Mouse (Mus musculus) gastrocnemius, postnatal 10 days (tissue): Measurements from ENCODE around the gene Cdc42se2. TPM values are rescaled to one million over a fixed set of nuclear protein-coding genes. Genes with fewer than 3 reads are reported as not detected.

Experiments used
- DNase-seq: peaks from one replicate; pipeline ENCODE4 v3.0.0; 2021; ENCODE audit warnings: mixed read lengths
- total RNA-seq, 2 experiments: library from RNA; stranded (reverse); gene quantifications; 2 replicates each; pipeline ENCODE4 v1.2.3; 2021

The Cdc42se2 gene
- total RNA-seq, 2 experiments from 2014 or later: 22.1 to 22.5 TPM

- no peak for DNase-seq
Observed at GRCm38 (mm10) chr11:54793173-54793572, 5.7 kb upstream of the Cdc42se2 start.

GRCm38 (mm10) chr11:54791458-54791857 lies 4.0 kb upstream of the Cdc42se2 start:
- no peak for DNase-seq

GRCm38 (mm10) chr11:54786858-54787487 lies 502 bp downstream of the Cdc42se2 start:
- peak; percentile 62 for DNase-seq

- DNase-seq: no peak
Observed at GRCm38 (mm10) chr11:54785566-54785965, 1.9 kb downstream of the Cdc42se2 start.

GRCm38 (mm10) chr11:54784436-54784835 lies 3.0 kb downstream of the Cdc42se2 start:
- DNase-seq: no peak

- no peak for DNase-seq
Observed at GRCm38 (mm10) chr11:54782253-54782652, 5.2 kb downstream of the Cdc42se2 start.

GRCm38 (mm10) chr11:54779946-54780345 lies 7.5 kb downstream of the Cdc42se2 start:
- DNase-seq: no peak

GRCm38 (mm10) chr11:54778131-54778844 lies 9.2 kb downstream of the Cdc42se2 start:
- no peak for DNase-seq

GRCm38 (mm10) chr11:54777387-54778130 lies 9.9 kb downstream of the Cdc42se2 start:
- DNase-seq: no peak

DNA sequence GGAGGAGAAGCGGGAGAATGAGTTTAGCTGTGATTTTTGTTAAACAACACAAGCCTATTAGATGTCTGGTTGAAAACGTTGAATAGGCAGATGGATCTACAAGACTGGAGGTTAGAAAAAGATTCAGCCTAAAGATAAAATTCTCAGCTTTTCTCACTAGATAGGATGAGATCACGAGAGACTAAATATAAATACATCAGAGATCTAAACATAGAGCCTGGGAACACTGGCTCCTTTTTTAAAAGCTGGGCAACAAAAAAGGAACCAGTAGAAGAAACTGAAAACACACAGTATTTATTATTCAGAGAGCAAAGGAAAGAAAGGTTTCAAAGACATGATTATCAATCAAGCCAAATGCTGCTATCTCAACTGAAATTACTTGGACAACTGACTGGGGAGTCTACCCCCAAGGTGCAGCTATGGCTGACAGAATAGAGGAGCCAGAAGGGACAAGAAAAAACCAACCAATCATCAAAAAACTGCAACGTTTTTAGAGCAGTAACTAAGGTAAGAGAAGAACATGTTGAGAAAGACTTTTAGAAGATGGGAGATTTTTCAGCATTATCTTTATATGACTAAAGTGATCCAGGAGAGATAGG lies 10.6 kb downstream of the Cdc42se2 start:
- no peak for DNase-seq

DNA sequence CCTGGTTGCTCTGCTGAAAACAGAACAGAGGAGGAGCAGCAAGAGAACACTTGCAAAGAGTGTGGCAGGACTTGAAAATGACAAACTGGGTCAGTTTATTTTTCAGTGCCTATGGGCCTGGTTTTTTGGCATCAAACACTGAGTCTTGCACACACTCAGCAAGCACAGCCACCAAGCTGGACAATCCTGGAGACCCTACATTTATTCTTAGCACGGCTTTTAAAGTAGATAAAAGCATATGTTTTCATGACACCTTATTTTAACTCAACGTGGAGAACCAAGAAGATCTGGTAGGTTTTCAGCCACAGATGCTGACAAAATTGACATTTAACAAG lies 11.1 kb downstream of the Cdc42se2 start:
- no peak for DNase-seq

DNA sequence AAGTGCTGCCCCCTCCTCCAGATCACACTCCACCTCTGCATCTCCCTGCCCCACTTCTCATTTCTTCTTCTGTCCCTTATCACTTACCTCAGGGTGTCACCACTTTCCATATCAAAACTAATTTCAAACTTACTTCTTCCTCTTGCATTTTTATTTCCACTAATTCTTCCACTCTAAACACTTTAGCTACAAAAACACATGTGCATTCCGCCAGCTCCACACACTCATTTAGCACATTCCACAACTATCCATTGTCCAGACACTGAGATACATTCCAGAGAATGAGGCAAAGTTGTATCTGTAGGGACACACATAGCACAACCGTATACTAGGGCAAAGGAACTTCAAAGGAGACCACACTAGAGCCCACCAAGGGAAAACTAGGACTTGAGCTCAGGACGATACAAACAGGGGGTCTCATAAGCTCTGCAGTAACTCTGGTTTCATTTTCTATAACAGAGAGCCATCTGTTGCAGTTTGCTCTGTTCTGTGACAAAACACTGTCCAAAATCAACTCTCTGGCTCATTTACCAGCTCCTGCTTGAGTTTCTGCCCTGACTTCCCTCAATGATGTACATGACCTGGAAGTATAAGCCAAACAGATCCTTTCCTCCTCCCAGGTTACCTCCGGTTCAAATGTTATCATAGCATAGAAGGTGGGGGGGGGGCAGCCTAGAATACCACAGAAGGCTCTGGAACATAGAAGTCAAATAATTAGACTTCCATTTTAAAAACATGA lies 11.7 kb downstream of the Cdc42se2 start:
- no peak for DNase-seq

GRCm38 (mm10) chr11:54774282-54775078 lies 13.0 kb downstream of the Cdc42se2 start:
- DNase-seq: no peak

DNA sequence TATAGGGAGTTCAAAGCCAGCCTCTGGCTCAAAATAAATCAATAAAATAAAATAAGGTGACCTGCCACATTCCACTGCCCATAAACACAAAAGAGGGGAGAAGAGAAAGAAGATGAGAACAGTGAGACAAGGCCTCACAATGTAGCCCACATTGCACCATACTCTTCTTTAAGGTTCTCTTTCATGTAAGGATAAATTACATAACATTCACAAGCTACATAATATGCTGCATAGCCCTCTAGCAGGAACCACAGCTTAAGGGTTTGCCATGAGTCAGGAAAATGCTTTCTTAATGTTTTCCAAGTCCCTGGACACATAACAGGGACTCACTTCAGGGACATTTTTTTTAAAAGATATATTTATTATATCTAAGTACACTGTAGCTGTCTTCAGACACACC lies 15.9 kb downstream of the Cdc42se2 start:
- no peak for DNase-seq

- no peak for DNase-seq
Observed at GRCm38 (mm10) chr11:54769843-54770242, 17.6 kb downstream of the Cdc42se2 start.

DNA sequence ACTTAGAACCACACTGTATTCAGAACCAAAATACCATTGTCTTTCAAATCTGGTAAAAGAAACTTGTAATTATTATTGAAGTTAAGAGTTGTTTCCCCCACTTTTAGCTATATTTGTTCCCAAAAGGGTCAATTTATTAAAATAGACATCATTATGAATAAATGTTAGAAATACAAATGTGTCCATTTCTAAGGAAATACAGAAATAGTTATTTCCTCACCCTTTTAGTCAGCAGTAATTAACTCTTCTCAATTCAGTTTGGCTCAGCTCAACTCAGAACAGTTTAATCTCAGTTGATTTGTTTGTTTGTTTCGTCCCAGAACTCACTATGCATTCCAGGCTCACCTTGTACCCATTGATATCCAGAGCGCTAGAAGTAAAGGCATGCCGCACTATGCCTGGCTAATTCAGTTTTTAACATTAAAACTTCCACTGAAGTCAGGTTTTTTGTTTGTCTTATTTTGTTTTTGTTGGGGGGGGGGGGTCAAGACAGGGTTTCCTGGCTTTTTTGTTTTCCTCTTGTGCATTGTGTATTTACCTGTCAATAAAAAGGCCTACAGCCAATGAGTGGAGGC lies 19.3 kb downstream of the Cdc42se2 start:
- no peak for DNase-seq

DNA sequence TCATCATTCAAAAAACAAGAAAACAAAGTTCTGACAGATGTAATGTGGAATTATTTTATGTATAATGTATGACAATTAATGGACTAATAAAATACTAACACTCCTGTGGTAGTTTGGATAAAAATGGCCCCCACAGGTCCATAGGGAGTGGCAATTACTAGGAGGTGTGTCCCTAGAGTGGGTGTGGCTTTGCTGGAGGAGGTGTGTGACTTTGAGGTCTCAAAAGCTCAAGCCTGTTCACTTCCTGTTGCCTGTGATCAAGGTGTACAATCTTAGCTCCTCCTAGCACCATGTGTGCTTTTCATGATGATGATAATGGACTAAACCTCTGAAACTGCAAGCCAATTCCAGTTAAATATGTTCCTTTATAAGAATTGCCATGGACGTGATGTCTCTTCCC lies 22.7 kb downstream of the Cdc42se2 start:
- DNase-seq: no peak

- DNase-seq: no peak
Observed at GRCm38 (mm10) chr11:54764026-54764425, 23.4 kb downstream of the Cdc42se2 start.

- no peak for DNase-seq
Observed at GRCm38 (mm10) chr11:54762735-54763134, 24.7 kb downstream of the Cdc42se2 start.

DNA sequence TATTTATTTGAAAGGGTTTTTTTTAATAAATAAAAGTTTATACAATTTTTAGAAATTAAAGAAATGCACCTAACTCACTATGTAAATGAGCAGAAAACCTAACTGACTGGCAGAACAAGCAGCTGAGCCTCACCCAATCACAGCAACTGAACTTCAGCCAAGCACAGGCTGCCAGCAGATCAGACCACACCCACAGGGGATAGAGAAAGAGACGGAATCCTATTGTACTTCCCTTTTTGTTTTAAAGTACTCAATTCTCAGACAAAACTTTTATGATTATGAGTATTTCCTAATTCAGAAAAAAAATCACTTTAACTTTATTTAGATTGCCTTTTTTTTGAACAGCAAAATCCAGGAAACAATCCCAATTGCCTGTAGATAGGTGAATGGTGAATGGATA lies 29.5 kb downstream of the Cdc42se2 start:
- no peak for DNase-seq

GRCm38 (mm10) chr11:54755148-54755664 lies 32.3 kb downstream of the Cdc42se2 start:
- no peak for DNase-seq
